Mouse (Mus musculus): ENCODE data around the gene Baiap2l1. TPM values are rescaled to one million over a fixed set of nuclear protein-coding genes. Genes with fewer than 3 reads are reported as not detected.

Baiap2l1 gene
- polyA plus RNA-seq, 1 experiment from 2014 or later, result 5.1 TPM

DNA sequence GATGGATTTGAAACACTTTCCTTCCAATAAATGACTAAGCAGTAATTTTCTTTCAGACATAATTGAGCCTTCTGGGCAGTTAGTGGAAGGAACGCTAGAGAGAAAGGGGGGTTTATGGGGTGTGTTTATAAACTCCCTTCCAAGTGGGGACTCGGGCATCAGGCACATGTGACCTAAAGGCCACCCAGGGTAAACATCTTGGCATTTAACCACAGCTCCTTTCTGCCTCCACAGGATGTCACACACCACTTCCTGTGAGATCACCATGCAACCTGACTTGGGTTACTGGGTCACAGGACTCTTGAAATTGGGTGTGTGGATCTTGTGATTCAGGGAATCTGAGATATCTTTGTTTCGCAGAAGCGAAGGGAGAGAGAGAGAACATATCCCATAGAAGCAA, 136.6 kb downstream of the Baiap2l1 start:
- Histone ChIP-seq H3K4me1 (peaks cover 15% of the 10 kb centered on the region), H3K36me3 (peaks cover 3% of the 10 kb centered on the region; the same call in 1 of the 2 replicates), H3K4me3 (no peak overlapping the region), H3K9ac (no peak overlapping the region), H3K27ac (no peak overlapping the region), H3K9me3 (no peaks in the 10 kb centered on the region), H3K27me3 (no peaks in the 10 kb centered on the region), H3K4me2 (replicated peaks) (no peak overlapping the region)
- 63% methylated on average over 4 of the region's 4 CpGs for WGBS
- no peak for ATAC-seq (ENCODE audit: insufficient number of reproducible peaks, insufficient read depth, low FRiP score, low TSS enrichment)

DNA sequence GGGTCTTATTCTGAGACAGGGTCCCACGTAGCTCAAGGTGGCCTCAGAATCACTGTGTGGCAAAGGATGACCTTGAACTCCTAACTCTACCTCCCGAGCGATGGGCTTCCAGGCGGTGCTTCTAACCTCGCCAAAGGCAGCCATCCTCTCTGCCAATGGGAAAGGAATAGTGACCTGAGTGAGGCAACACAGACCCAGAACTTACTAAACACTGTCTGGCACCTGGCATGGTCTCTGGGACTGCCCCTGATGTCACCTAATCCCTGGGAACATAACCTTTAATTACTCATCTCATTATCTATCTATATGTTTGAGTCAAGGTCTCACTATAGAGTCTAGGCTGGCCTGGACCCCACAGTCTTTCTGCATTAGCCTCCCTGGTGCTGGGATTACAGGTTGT, 138.0 kb downstream of the Baiap2l1 start:
- Histone ChIP-seq H3K36me3 (peaks cover 4% of the 10 kb centered on the region; the same call in 1 of the 2 replicates), H3K4me2 (replicated peaks) (no peak overlapping the region), H3K27me3 (no peaks in the 10 kb centered on the region), H3K27ac (no peak overlapping the region), H3K9ac (no peak overlapping the region), H3K4me3 (no peak overlapping the region), H3K4me1 (peaks cover 15% of the 10 kb centered on the region), H3K9me3 (no peaks in the 10 kb centered on the region)
- WGBS, result 92% methylated on average over 5 of the region's 5 CpGs
- ATAC-seq (ENCODE audit: insufficient number of reproducible peaks, insufficient read depth, low FRiP score, low TSS enrichment), result no peak

DNA sequence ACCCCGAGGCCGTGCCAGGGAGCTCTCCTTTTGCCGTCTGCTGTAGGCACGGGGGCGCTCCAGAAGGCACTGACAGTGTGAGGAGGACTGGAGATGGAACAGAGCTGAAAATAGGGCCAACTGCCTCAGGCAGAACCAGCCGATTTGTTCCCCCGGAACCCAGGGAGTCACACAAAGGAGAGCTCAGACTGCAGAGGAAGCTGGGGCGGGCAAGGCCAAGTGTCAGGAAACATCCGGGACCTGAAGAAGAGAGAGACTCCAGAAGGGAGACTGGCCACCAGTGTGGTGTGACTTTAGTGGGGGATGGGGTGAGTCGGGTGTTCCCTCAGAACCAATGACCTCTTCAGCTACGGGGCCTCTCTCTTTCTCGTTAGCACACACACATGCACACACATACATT, 138.6 kb downstream of the Baiap2l1 start:
- ATAC-seq (ENCODE audit: insufficient number of reproducible peaks, insufficient read depth, low FRiP score, low TSS enrichment), result no peak

DNA sequence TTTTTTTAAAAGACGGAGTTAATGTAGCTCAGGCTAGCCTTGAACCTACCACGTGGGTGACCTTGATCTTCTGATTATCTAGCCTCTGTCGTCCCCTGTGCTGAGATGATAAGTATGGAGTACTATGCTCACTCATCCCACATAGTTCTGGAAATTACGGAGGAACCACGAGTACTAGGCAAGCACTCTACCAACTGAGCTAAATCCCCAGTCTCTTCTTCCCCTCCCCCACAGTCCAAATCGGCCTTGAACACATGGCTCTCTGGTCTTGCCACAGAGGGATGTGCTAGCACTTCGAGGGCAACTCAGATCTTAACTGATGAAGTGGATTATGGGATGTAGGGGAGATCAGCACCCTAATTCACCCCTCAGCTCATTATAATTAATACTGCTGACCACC, 139.9 kb downstream of the Baiap2l1 start:
- H3K4me1 ChIP-seq, result peaks cover 9% of the 10 kb centered on the region
- no peaks in the 10 kb centered on the region for H3K9me3 ChIP-seq
- 89% methylated on average over 7 of the region's 7 CpGs for WGBS
- H3K4me2 ChIP-seq (replicated peaks), result no peak overlapping the region
- no peak for ATAC-seq (ENCODE audit: insufficient number of reproducible peaks, insufficient read depth, low FRiP score, low TSS enrichment)
- peaks cover 10% of the 10 kb centered on the region for H3K36me3 ChIP-seq
- H3K4me3 ChIP-seq, result no peak overlapping the region
- H3K27me3 ChIP-seq, result no peaks in the 10 kb centered on the region
- no peak overlapping the region for H3K27ac ChIP-seq
- H3K9ac ChIP-seq, result no peak overlapping the region

More for the DNA sequence above, 138.6 kb downstream of the Baiap2l1 start:
- peaks cover 4% of the 10 kb centered on the region; the same call in 1 of the 2 replicates for H3K36me3 ChIP-seq
- no peaks in the 10 kb centered on the region for H3K27me3 ChIP-seq
- H3K9ac ChIP-seq, result no peak overlapping the region
- H3K4me3 ChIP-seq, result no peak overlapping the region
- H3K27ac ChIP-seq, result no peak overlapping the region
- WGBS, result 39% methylated on average over 12 of the region's 12 CpGs
- H3K4me1 ChIP-seq, result peaks cover 13% of the 10 kb centered on the region
- H3K4me2 ChIP-seq (replicated peaks), result no peak overlapping the region
- H3K9me3 ChIP-seq, result no peaks in the 10 kb centered on the region

DNA sequence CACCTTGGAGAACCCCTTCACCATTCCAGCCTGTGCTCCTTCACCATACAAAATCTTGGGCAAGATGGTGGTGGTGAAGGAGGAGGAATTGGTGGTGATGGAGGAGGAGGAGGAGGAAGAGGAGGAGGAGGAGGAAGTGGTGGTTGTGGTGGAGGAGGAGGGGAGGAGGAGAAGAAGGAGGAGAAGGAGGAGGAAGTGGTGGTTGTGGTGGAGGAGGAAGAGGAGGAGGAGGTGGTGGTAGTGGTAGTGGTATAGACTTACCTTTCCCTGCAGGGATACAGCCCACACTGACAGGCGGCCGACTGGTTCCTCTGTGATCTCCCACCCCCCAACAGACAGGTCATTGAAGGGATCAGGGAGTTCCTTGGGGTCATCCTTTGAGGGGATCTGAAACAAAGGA, 141.9 kb downstream of the Baiap2l1 start:
- Histone ChIP-seq H3K9me3 (no peaks in the 10 kb centered on the region), H3K4me2 (replicated peaks) (no peak overlapping the region), H3K9ac (no peak overlapping the region), H3K27me3 (no peaks in the 10 kb centered on the region), H3K27ac (no peak overlapping the region), H3K4me3 (no peak overlapping the region), H3K4me1 (no peaks in the 10 kb centered on the region), H3K36me3 (peaks cover 24% of the 10 kb centered on the region)
- WGBS, result 75% methylated on average over 2 of the region's 2 CpGs
- no peak for ATAC-seq (ENCODE audit: insufficient number of reproducible peaks, insufficient read depth, low FRiP score, low TSS enrichment)

Other genes with a start within 250 kb of the Baiap2l1 start
- gene Bhlha15, start 167.8 kb downstream of the Baiap2l1 start, polyA plus RNA-seq (2016; fragmentation: Nextera tagmentation; extraction: Ambion mirVana), result 0.08 and 0.10 TPM in 2 replicates
- 27.4 and 30.7 TPM in 2 replicates for gene Tecpr1, start 134.5 kb downstream of the Baiap2l1 start, polyA plus RNA-seq (2016; fragmentation: Nextera tagmentation; extraction: Ambion mirVana)
- gene Bri3, start 113.7 kb downstream of the Baiap2l1 start, polyA plus RNA-seq (2016; fragmentation: Nextera tagmentation; extraction: Ambion mirVana), result 141 and 143 TPM in 2 replicates
- gene Nptx2, start 187.8 kb upstream of the Baiap2l1 start, polyA plus RNA-seq (2016; fragmentation: Nextera tagmentation; extraction: Ambion mirVana), result 0.78 and 0.85 TPM in 2 replicates

Data from embryonic facial prominence, embryonic 12.5 days (tissue).